Mouse (Mus musculus): ENCODE data around the gene Zg16. TPM values are rescaled to one million over a fixed set of nuclear protein-coding genes. Genes with fewer than 3 reads are reported as not detected.

Zg16 gene
- polyA plus RNA-seq, 1 experiment: not detected

GRCm38 (mm10) chr7:127012845-127013244 lies 74.3 kb downstream of the Zg16 start:
- TF ChIP-seq GATA1 (IDR thresholded peaks at IDR 0.05; ENCODE audit: low read length): no peak

- no peak for TF ChIP-seq GATA1 (IDR thresholded peaks at IDR 0.05; ENCODE audit: low read length)
Measured at GRCm38 (mm10) chr7:127012374-127012773, 74.8 kb downstream of the Zg16 start.

- no peak for TF ChIP-seq GATA1 (IDR thresholded peaks at IDR 0.05; ENCODE audit: low read length)
Measured at GRCm38 (mm10) chr7:127011717-127012116, 75.4 kb downstream of the Zg16 start.

GRCm38 (mm10) chr7:127011051-127011450 lies 76.1 kb downstream of the Zg16 start:
- TF ChIP-seq GATA1 (IDR thresholded peaks at IDR 0.05; ENCODE audit: low read length): no peak

- no peak for TF ChIP-seq GATA1 (IDR thresholded peaks at IDR 0.05; ENCODE audit: low read length)
Measured at GRCm38 (mm10) chr7:127009307-127010085, 77.6 kb downstream of the Zg16 start.

GRCm38 (mm10) chr7:127008239-127009019 lies 78.7 kb downstream of the Zg16 start:
- no peak for TF ChIP-seq GATA1 (IDR thresholded peaks at IDR 0.05; ENCODE audit: low read length)

GRCm38 (mm10) chr7:127007313-127008024 lies 79.7 kb downstream of the Zg16 start:
- TF ChIP-seq GATA1 (IDR thresholded peaks at IDR 0.05; ENCODE audit: low read length): no peak

- TF ChIP-seq GATA1 (IDR thresholded peaks at IDR 0.05; ENCODE audit: low read length): no peak
Measured at GRCm38 (mm10) chr7:127004122-127004875, 82.8 kb downstream of the Zg16 start.

GRCm38 (mm10) chr7:127003620-127004019 lies 83.5 kb downstream of the Zg16 start:
- no peak for TF ChIP-seq GATA1 (IDR thresholded peaks at IDR 0.05; ENCODE audit: low read length)

Other genes starting within 250 kb of the Zg16 start
- gene Doc2a, start 239.9 kb downstream of the Zg16 start, polyA plus RNA-seq (2012): not detected in 2 replicates
- gene Hirip3, start 225.4 kb downstream of the Zg16 start, polyA plus RNA-seq (2012): 312 and 358 TPM in 2 replicates
- gene Ino80e, start 225.0 kb downstream of the Zg16 start, polyA plus RNA-seq (2012): 1,199 and 1,504 TPM in 2 replicates
- 210 and 262 TPM in 2 replicates for gene Taok2, start 202.6 kb downstream of the Zg16 start, polyA plus RNA-seq (2012)
- 54.6 and 89.1 TPM in 2 replicates for gene Tmem219, start 164.4 kb downstream of the Zg16 start, polyA plus RNA-seq (2012)
- gene Kctd13, start 158.4 kb downstream of the Zg16 start, polyA plus RNA-seq (2012): 27.6 and 38.3 TPM in 2 replicates
- not detected in 2 replicates for gene Asphd1, start 137.7 kb downstream of the Zg16 start, polyA plus RNA-seq (2012)
- 0.59 and 0.93 TPM in 2 replicates for gene Sez6l2, start 136.8 kb downstream of the Zg16 start, polyA plus RNA-seq (2012)
- gene Cdipt, start 111.4 kb downstream of the Zg16 start, polyA plus RNA-seq (2012): 94.7 and 114 TPM in 2 replicates
- 0.04 and 0.16 TPM in 2 replicates for gene Cdiptos, start 111.2 kb downstream of the Zg16 start, polyA plus RNA-seq (2012)
- 18.3 and 22.4 TPM in 2 replicates for gene Mvp, start 72.7 kb downstream of the Zg16 start, polyA plus RNA-seq (2012)
- 4.9 and 12.5 TPM in 2 replicates for gene Pagr1b, start 70.8 kb downstream of the Zg16 start, polyA plus RNA-seq (2012)
- 31.1 and 76.8 TPM in 2 replicates for gene Pagr1a, start 70.0 kb downstream of the Zg16 start, polyA plus RNA-seq (2012)
- 145 and 228 TPM in 2 replicates for gene Gm42742, start 66.2 kb downstream of the Zg16 start, polyA plus RNA-seq (2012)
- gene Prrt2, start 66.1 kb downstream of the Zg16 start, polyA plus RNA-seq (2012): 0.53 and 1.9 TPM in 2 replicates
- 820 and 1,081 TPM in 2 replicates for gene Maz, start 60.3 kb downstream of the Zg16 start, polyA plus RNA-seq (2012)
- 45.3 and 56.9 TPM in 2 replicates for gene Kif22, start 44.9 kb downstream of the Zg16 start, polyA plus RNA-seq (2012)
- 197 and 223 TPM in 2 replicates for gene AI467606, start 4.0 kb upstream of the Zg16 start, polyA plus RNA-seq (2012)
- gene Qprt, start 34.9 kb upstream of the Zg16 start, polyA plus RNA-seq (2012): 0.98 and 2.0 TPM in 2 replicates
- 104 and 107 TPM in 2 replicates for gene Spn, start 50.5 kb upstream of the Zg16 start, polyA plus RNA-seq (2012)
- gene Cd2bp2, start 108.7 kb upstream of the Zg16 start, polyA plus RNA-seq (2012): 81.2 and 81.3 TPM in 2 replicates
- 58.8 and 62.5 TPM in 2 replicates for gene Tbc1d10b, start 121.1 kb upstream of the Zg16 start, polyA plus RNA-seq (2012)
- gene Mylpf, start 121.6 kb upstream of the Zg16 start, polyA plus RNA-seq (2012): 1.2 and 4.3 TPM in 2 replicates
- 37.7 and 38.1 TPM in 2 replicates for gene Zfp553, start 145.7 kb upstream of the Zg16 start, polyA plus RNA-seq (2012)
- 151 and 170 TPM in 2 replicates for gene Sept1, start 145.8 kb upstream of the Zg16 start, polyA plus RNA-seq (2012)
- 86.6 and 115 TPM in 2 replicates for gene Zfp771, start 156.9 kb upstream of the Zg16 start, polyA plus RNA-seq (2012)
- gene Dctpp1, start 173.4 kb upstream of the Zg16 start, polyA plus RNA-seq (2012): 108 and 177 TPM in 2 replicates
- 68.0 and 94.5 TPM in 2 replicates for gene Sephs2, start 186.7 kb upstream of the Zg16 start, polyA plus RNA-seq (2012)
- gene Itgal, start 208.9 kb upstream of the Zg16 start, polyA plus RNA-seq (2012): 16.4 and 20.0 TPM in 2 replicates